Mouse (Mus musculus): ENCODE measurements around the gene Mlxipl.

Mlxipl gene

GRCm38 (mm10) chr5:135080539-135080938 is 9.2 kb upstream of the Mlxipl start:
- no peak for DNase-seq

- DNase-seq = no peak
Observed at GRCm38 (mm10) chr5:135086871-135087270, 2.8 kb upstream of the Mlxipl start.

- DNase-seq = no peak
Observed at GRCm38 (mm10) chr5:135100981-135101380, 11.3 kb downstream of the Mlxipl start.

GRCm38 (mm10) chr5:135103999-135104660 is 14.4 kb downstream of the Mlxipl start:
- DNase-seq = no peak

- DNase-seq = peak; percentile 99
Observed at GRCm38 (mm10) chr5:135106758-135107256, 17.1 kb downstream of the Mlxipl start.

GRCm38 (mm10) chr5:135107521-135108501 is 18.1 kb downstream of the Mlxipl start:
- DNase-seq = peak; percentile 98

- DNase-seq = no peak
Observed at GRCm38 (mm10) chr5:135109017-135109416, 19.3 kb downstream of the Mlxipl start.

GRCm38 (mm10) chr5:135109426-135109825 is 19.7 kb downstream of the Mlxipl start:
- peak; percentile 93 for DNase-seq

- DNase-seq = no peak
Observed at GRCm38 (mm10) chr5:135109976-135110375, 20.3 kb downstream of the Mlxipl start.

GRCm38 (mm10) chr5:135113782-135114181 is 24.1 kb downstream of the Mlxipl start:
- no peak for DNase-seq

GRCm38 (mm10) chr5:135115241-135115640 is 25.6 kb downstream of the Mlxipl start:
- no peak for DNase-seq

GRCm38 (mm10) chr5:135118589-135119081 is 28.9 kb downstream of the Mlxipl start:
- DNase-seq = peak; percentile 97

GRCm38 (mm10) chr5:135120753-135121152 is 31.1 kb downstream of the Mlxipl start:
- no peak for DNase-seq

GRCm38 (mm10) chr5:135126121-135126520 is 36.4 kb downstream of the Mlxipl start:
- no peak for DNase-seq

- peak; percentile 91 for DNase-seq
Observed at GRCm38 (mm10) chr5:135127669-135128068, 38.0 kb downstream of the Mlxipl start.

GRCm38 (mm10) chr5:135129747-135130146 is 40.1 kb downstream of the Mlxipl start:
- DNase-seq = no peak

- DNase-seq = peak; percentile 94
Observed at GRCm38 (mm10) chr5:135133736-135134405, 44.2 kb downstream of the Mlxipl start.

- DNase-seq = no peak
Observed at GRCm38 (mm10) chr5:135134534-135134933, 44.8 kb downstream of the Mlxipl start.

GRCm38 (mm10) chr5:135139881-135140280 is 50.2 kb downstream of the Mlxipl start:
- peak; percentile 66 for DNase-seq

GRCm38 (mm10) chr5:135144469-135144868 is 54.8 kb downstream of the Mlxipl start:
- no peak for DNase-seq

- DNase-seq = peak; percentile 87
Observed at GRCm38 (mm10) chr5:135145532-135145931, 55.8 kb downstream of the Mlxipl start.

- no peak for DNase-seq
Observed at GRCm38 (mm10) chr5:135145955-135146354, 56.3 kb downstream of the Mlxipl start.

GRCm38 (mm10) chr5:135148715-135149052 is 59.0 kb downstream of the Mlxipl start:
- no peak for DNase-seq

All from heart, adult 11 months (tissue).